ENCODE assay signal across 9 mouse cellular contexts in the genomic region with DNA sequence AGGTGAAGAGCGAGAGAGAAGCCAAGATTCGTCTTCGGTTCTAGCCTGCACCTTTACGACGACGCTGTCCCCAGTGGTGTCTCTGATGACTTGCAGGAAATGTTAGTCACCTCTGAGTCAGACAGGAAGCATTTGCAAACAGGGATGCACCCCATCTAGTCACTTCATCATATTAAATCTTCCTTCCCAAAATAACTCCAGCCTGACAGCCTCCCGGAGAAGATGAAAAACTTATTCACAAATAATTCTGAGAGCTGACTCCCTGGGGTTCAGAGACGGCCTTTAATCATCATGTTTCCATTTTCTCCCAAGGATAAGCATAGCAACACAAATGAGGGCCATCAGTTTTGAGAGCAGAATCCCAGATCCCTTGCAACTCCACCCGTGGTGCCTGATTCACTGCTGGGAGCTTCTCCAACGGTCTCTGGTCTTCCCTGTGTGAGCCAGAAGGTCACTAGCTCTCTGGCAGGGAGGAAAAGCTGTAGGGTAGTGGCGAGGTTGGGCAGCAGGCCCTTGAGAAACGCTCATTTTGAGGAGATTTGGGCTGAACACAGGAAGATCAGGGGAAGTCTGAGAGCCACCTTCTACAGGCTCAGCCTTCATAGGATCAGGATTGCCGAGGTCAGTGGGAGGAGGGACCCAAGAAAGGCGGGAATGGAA. TPM values are rescaled to one million over a fixed set of nuclear protein-coding genes. Genes with fewer than 3 reads are reported as not detected.
A peak's percentile ranks its signal among the peaks of the same experiment; 100 is the strongest.
DNase-seq lines count a peak whose midpoint lies in the region; TF ChIP-seq lines count a peak whose summit lies in the region.
"Had no signal": no experiment of that assay in that cellular context is flagged by ENCODE, and none has a peak within 500 bp of the region (broad histone marks: within the 10 kb centered on the region; RNA-seq: fewer than 3 reads in every experiment).

No protein-coding gene starts in this region.

- peak; percentile 32; the same call in 1 of the 2 replicates for TF ChIP-seq CTCF in layer of hippocampus, adult 2 months (conservative IDR thresholded peaks at IDR 0.05)

- H3K27ac ChIP-seq in layer of hippocampus, adult 2 months = no peak overlapping the region
- H3K27ac ChIP-seq in macrophage = peak overlapping the region; percentile 61
- H3K27ac ChIP-seq: liver, embryonic 12.5 days had no signal

- H3K79me2 ChIP-seq in macrophage (ENCODE audit: inconsistent target) = no peaks in the 10 kb centered on the region

- 49% methylated on average over 14 of the region's 14 CpGs for WGBS in macrophage (ENCODE audit: missing documents)

- peaks cover 5% of the 10 kb centered on the region; the same call in 1 of the 2 replicates for H3K36me3 ChIP-seq in macrophage (ENCODE audit: inconsistent target)
- H3K36me3 ChIP-seq: liver, embryonic 12.5 days had no signal

- DNase-seq in layer of hippocampus, adult 2 months (ENCODE audit: low spot score in 2 of 2) = no peak
- no peak for DNase-seq in layer of hippocampus, adult 8-10 months (ENCODE audit: low spot score in 2 of 2)
- peak; percentile 68 for DNase-seq in Muller cell, postnatal 12 days (ENCODE audit: inconsistent ontology term)
- peak; percentile 52 to 61 for DNase-seq in adrenal gland, postnatal 36 days
- no peak for DNase-seq in spleen, postnatal 36 days (ENCODE audit: low spot score in 2 of 2)
- DNase-seq in frontal cortex, postnatal 14 days (ENCODE audit: low spot score in 2 of 2) = no peak
- DNase-seq: retina, postnatal 1 day had no signal

- H3K4me3 ChIP-seq in layer of hippocampus, adult 2 months = no peak overlapping the region
- H3K4me3 ChIP-seq in macrophage (ENCODE audit: inconsistent target) = no peak overlapping the region
- H3K4me3 ChIP-seq: liver, embryonic 12.5 days had no signal

RNA-seq across cellular contexts. Expression of gene Slc2a9, which starts 56.5 kb away (rescaled TPM):
- total RNA-seq in layer of hippocampus, adult 2 months (2021) = 1 to 10 TPM; 3.2 to 4.2 TPM
- total RNA-seq in layer of hippocampus, adult 8-10 months (2022) = 1 to 10 TPM; 1.9 to 5.3 (median 4.3) TPM
- total RNA-seq in adrenal gland, postnatal 36 days (2021) = 1 to 10 TPM; 2.0 to 2.4 TPM
- total RNA-seq in macrophage (2018; cell fraction: chromatin; rRNA removed) = 10 to 100 TPM in 21 of 26 experiments, 1 to 10 TPM in 5; 1.5 to 89.4 (median 23.4) TPM
- total RNA-seq in macrophage (2018; cell fraction: cytosol; rRNA removed) = 10 to 100 TPM in 17 of 26 experiments, 1 to 10 TPM in 9; 7.1 to 29.1 (median 12.3) TPM
- total RNA-seq in macrophage (2018; cell fraction: nucleus; rRNA removed) = 10 to 100 TPM in 21 of 26 experiments, 1 to 10 TPM in 5; 4.9 to 50.8 (median 19.6) TPM
- 8.5 to 10.7 TPM (median 9.2 TPM) in 3 replicates for polyA plus RNA-seq in macrophage (2018)

Comparison
In these comparisons a context has a peak if more than half of its experiments do, and no peak if none do; other contexts are left out.
1. DNase-seq: peak in Muller cell, postnatal 12 days (single experiment) and adrenal gland, postnatal 36 days (2 of 2); none in layer of hippocampus, adult 2 months (0 of 2), layer of hippocampus, adult 8-10 months (0 of 2), spleen, postnatal 36 days (0 of 2) and frontal cortex, postnatal 14 days (0 of 2).